Mouse (Mus musculus) intestine, embryonic 16.5 days (tissue): Measurements from ENCODE around the gene Rint1. TPM values are rescaled to one million over a fixed set of nuclear protein-coding genes. Genes with fewer than 3 reads are reported as not detected.

ENCODE experiments used
- ATAC-seq: fragments of 200-750 bp; cut with Nextera tagmentation; 2 replicates; pipeline ENCODE4 v1.8.0; 2017; ENCODE audit warnings: moderate TSS enrichment, moderate library complexity
- H3K27ac ChIP-seq: fragments of 300-500 bp; sonication (generic); 2 replicates; pipeline ENCODE4 v1.5.1; 2014; ENCODE audit warnings: mild to moderate bottlenecking, low read length
- H3K27me3 ChIP-seq: fragments of 300-500 bp; sonication (generic); replicated peaks from 2 replicates; pipeline ENCODE4 v1.6.1; 2014; ENCODE audit warnings: low read length, control low read depth, mixed read lengths; ENCODE audit not compliant: control insufficient read depth, insufficient read depth
- H3K36me3 ChIP-seq: fragments of 300-500 bp; sonication (generic); 2 replicates; pipeline ENCODE4 v1.6.1; 2014; ENCODE audit warnings: low read length, control low read depth; ENCODE audit not compliant: control insufficient read depth, insufficient read depth
- H3K4me1 ChIP-seq: fragments of 300-500 bp; sonication (generic); 2 replicates; pipeline ENCODE4 v1.6.1; 2014; ENCODE audit warnings: low read length, control low read depth, mixed read lengths; ENCODE audit not compliant: control insufficient read depth, insufficient read depth
- H3K4me2 ChIP-seq: fragments of 300-500 bp; sonication (generic); 2 replicates; pipeline ENCODE4 v1.6.1; 2014; ENCODE audit warnings: low read depth, low read length, control low read depth
- H3K4me3 ChIP-seq: fragments of 300-500 bp; sonication (generic); 2 replicates; pipeline ENCODE4 v1.5.1; 2014; ENCODE audit warnings: mild to moderate bottlenecking, low read length
- H3K9ac ChIP-seq: fragments of 300-500 bp; sonication (generic); 2 replicates; pipeline ENCODE4 v1.6.1; 2014; ENCODE audit warnings: low read depth, low read length
- H3K9me3 ChIP-seq: fragments of 300-500 bp; sonication (generic); 2 replicates; pipeline ENCODE4 v1.6.1; 2016; ENCODE audit warnings: low read length, control low read depth; ENCODE audit not compliant: control insufficient read depth
- WGBS: fragments of 180-500 bp; shearing (Covaris S2); extraction: QIAGEN DNeasy Blood & Tissue Kit; methylation state at CpG from one replicate; pipeline ENCODE4 v1.1.7; 2014; 5-methylcytosine and 5-hydroxymethylcytosine counted together
- polyA plus RNA-seq: library from polyadenylated mRNA; unstranded; fragments of >200 nt; fragmentation: Nextera tagmentation; extraction: Ambion mirVana; gene quantifications from 2 replicates; pipeline ENCODE4 v1.2.1, GENCODE M21; 2015

Gene Rint1
- polyA plus RNA-seq, 1 experiment from 2014 or later = 30.5 TPM

DNA sequence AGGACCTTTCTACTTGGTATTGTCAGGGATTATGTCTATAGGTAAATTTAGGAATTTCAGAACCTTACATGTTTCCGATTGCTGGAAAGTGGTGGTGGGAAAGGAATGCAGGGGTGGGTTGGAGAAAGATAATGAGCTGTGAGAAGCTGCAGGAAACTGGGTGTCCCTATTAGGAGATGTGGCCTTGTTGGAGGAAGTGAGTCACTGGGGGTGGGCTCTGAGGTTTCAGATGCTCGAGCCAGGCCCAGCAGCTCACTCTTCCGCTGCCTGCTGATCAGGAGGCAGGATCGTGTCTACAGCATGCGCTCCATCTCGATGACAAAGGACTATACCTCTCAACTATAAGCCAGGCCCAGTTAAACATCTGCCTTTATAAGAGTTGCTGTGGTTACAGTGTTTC, 13.3 kb upstream of the Rint1 start:
- WGBS = 82% methylated on average over 6 of the region's 6 CpGs
- Histone ChIP-seq H3K27ac (no peak overlapping the region), H3K27me3 (no peaks in the 10 kb centered on the region), H3K36me3 (no peaks in the 10 kb centered on the region), H3K4me1 (no peaks in the 10 kb centered on the region), H3K9me3 (no peaks in the 10 kb centered on the region), H3K4me2 (no peak overlapping the region), H3K9ac (no peak overlapping the region), H3K4me3 (no peak overlapping the region)
- ATAC-seq = no peak

- no peak overlapping the region for H3K27ac ChIP-seq
- no peak overlapping the region for H3K4me3 ChIP-seq
- H3K36me3 ChIP-seq = no peaks in the 10 kb centered on the region
- ATAC-seq = no peak
- peaks cover 12% of the 10 kb centered on the region for H3K4me1 ChIP-seq
- H3K9me3 ChIP-seq = no peaks in the 10 kb centered on the region
- no peaks in the 10 kb centered on the region for H3K27me3 ChIP-seq
- 88% methylated on average over 4 of the region's 4 CpGs for WGBS
- H3K9ac ChIP-seq = no peak overlapping the region
- H3K4me2 ChIP-seq = no peak overlapping the region
Observed at GRCm38 (mm10) chr5:23780516-23780915, 7.0 kb upstream of the Rint1 start.

- Histone ChIP-seq H3K27ac (no peak overlapping the region), H3K4me3 (no peak overlapping the region), H3K4me2 (no peak overlapping the region), H3K27me3 (no peaks in the 10 kb centered on the region), H3K4me1 (peaks cover 12% of the 10 kb centered on the region), H3K36me3 (no peaks in the 10 kb centered on the region), H3K9ac (no peak overlapping the region; the same call in 1 of the 2 replicates), H3K9me3 (no peaks in the 10 kb centered on the region)
- ATAC-seq = no peak
- 63% methylated on average over 4 of the region's 4 CpGs for WGBS
Observed at GRCm38 (mm10) chr5:23781172-23781571, 6.3 kb upstream of the Rint1 start.

DNA sequence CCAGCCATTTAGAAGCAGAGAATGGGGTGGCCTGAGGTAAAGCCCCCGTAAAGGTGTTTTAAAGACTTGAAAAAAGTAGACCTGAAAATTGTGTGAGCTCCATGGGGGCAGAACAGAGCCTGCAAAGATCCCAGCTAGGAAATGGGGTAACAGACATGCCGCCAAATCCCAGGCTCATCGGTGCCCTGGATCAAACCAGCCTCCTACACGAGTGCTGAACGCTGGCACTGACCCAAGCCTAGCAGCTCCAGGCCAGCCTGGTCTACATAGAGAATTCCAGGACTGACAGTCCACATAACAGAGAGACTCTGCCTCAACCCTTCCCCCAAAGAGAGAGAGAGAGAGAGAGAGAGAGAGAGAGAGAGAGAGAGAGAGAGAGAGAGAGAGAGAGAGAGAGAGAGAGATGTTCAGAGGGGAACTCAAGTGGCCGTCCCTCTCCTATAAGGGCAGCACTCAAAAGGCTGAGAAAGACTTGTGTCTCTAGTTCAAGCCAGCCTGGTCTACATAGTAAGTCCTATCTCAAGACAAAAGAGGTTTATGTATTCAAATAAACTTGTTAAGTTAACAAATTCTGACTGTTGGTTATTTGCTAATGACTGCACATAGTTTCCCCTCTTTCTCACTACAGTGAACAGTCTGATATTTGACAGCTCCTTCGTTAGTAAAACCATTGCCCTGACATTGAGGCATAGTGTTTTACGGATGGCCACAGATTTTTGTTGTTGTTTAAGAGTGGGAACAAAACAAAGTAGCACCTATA, 5.3 kb upstream of the Rint1 start:
- no peaks in the 10 kb centered on the region for H3K9me3 ChIP-seq
- peak overlapping the region; percentile 89 for H3K4me3 ChIP-seq
- no peaks in the 10 kb centered on the region for H3K27me3 ChIP-seq
- H3K36me3 ChIP-seq = no peaks in the 10 kb centered on the region
- no peak for ATAC-seq
- peak overlapping the region; percentile 75 for H3K4me2 ChIP-seq
- peak overlapping the region; percentile 75 for H3K9ac ChIP-seq
- 46% methylated on average over 8 of the region's 8 CpGs for WGBS
- H3K27ac ChIP-seq = no peak overlapping the region
- peaks cover 12% of the 10 kb centered on the region for H3K4me1 ChIP-seq

- Histone ChIP-seq H3K9me3 (no peaks in the 10 kb centered on the region), H3K4me1 (peaks cover 13% of the 10 kb centered on the region), H3K4me3 (peak within 1 kb of the TSS; percentile 89), H3K27ac (peak within 1 kb of the TSS; percentile 63), H3K9ac (peak within 1 kb of the TSS; percentile 75), H3K27me3 (no peaks in the 10 kb centered on the region), H3K36me3 (no peaks in the 10 kb centered on the region), H3K4me2 (peak within 1 kb of the TSS; percentile 75)
- under 1% methylated on average over 84 of the region's 86 CpGs for WGBS
- peak; percentile 89 for ATAC-seq
Observed at GRCm38 (mm10) chr5:23782931-23783877, 4.3 kb upstream of the Rint1 start, which contains the start of gene Pus7. Pus7 (minus strand) TSS chr5:23783711.

DNA sequence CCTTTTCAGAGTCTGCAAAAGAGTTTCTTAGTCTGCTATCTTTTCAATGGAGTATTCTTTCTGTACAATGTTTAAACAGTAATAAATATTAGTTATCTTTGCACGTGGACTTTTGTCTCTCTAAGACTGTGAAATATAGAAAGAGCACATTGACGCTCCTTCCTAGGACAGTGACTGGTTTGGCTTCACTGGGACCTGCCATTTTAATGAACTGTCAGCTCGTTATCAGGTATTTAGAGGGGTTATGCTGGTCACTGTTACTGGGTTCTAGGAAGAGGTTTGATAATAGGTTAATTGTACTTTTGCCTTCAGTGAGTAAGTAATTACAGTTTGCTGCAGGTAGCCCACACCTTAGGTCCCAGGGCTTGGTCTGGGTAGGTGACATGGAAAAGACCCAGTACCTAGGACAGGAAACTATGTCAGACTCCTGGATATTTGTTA, 899 bp downstream of the Rint1 start:
- Histone ChIP-seq H3K4me3 (peak overlapping the region; percentile 99), H3K4me2 (peak overlapping the region; percentile 87), H3K4me1 (peaks cover 7% of the 10 kb centered on the region; the same call in 1 of the 2 replicates), H3K27ac (no peak overlapping the region; the same call in none of the 2 replicates), H3K27me3 (no peaks in the 10 kb centered on the region), H3K9me3 (no peaks in the 10 kb centered on the region), H3K36me3 (0 out of 2 replicates have a peak, but pooled peaks cover 2% of the 10 kb centered on the region), H3K9ac (peak overlapping the region; percentile 98)
- 40% methylated on average over 3 of the region's 3 CpGs for WGBS
- ATAC-seq = no peak

DNA sequence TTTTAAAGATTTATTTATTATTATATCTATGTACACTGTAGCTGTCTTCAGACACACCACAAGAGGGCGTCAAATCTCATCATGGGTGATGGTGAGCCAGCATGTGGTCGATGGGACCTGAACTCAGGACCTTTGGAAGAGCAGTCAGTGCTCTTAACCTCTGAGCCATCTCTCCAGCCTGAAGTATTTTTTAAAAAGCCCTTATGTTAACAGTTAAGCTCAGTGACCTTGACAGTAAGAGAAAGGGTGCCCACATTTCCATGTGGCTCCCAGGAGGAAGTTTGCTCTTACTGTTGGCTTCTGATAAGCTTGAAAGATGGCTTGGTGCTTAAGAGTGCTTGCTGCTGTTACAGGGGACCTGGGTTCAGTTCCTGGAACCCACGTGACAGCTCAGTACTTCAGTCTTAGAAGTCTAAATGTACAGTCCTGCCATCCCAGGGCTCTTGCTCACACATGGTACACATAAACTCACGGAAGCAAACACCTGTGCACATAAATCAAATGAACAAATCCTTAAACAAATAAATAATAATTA, 1.6 kb downstream of the Rint1 start:
- Histone ChIP-seq H3K27me3 (no peaks in the 10 kb centered on the region), H3K36me3 (0 out of 2 replicates have a peak, but pooled peaks cover 2% of the 10 kb centered on the region), H3K4me2 (peak overlapping the region; percentile 87; the same call in 1 of the 2 replicates), H3K4me1 (peaks cover 7% of the 10 kb centered on the region; the same call in 1 of the 2 replicates), H3K9me3 (no peaks in the 10 kb centered on the region), H3K4me3 (no peak overlapping the region), H3K27ac (no peak overlapping the region), H3K9ac (no peak overlapping the region)
- 79% methylated on average over 4 of the region's 4 CpGs for WGBS
- no peak for ATAC-seq

DNA sequence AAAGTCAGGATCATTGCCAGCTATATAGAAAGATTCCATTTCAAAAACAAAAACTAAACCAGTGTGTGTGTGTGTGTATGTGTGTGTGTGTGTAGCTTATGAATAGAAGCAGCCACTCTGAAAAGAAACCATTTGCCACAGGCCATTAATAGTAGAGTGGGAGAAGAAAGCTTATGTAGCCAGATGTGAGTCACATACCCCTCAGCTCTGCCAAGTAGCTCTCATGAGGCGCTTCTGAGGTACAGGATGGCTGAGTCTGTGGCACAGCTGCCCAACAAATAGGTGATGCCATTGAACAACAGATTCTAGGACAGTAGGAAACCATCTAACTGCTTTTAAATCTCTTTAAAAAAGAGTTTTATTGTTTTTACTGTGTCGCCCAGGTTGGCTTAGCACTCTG, 5.2 kb downstream of the Rint1 start:
- no peak overlapping the region for H3K9ac ChIP-seq

GRCm38 (mm10) chr5:23814841-23815240, 27.3 kb downstream of the Rint1 start:
- Histone ChIP-seq H3K9me3 (no peaks in the 10 kb centered on the region), H3K36me3 (peaks cover 46% of the 10 kb centered on the region), H3K4me3 (no peak overlapping the region), H3K4me2 (no peak overlapping the region), H3K4me1 (no peaks in the 10 kb centered on the region), H3K27ac (no peak overlapping the region), H3K27me3 (no peaks in the 10 kb centered on the region), H3K9ac (no peak overlapping the region)
- WGBS = 93% methylated on average over 5 of the region's 5 CpGs
- ATAC-seq = no peak

More for the DNA sequence above, 5.2 kb downstream of the Rint1 start:
- Histone ChIP-seq H3K4me1 (peaks cover 7% of the 10 kb centered on the region; the same call in 1 of the 2 replicates), H3K4me3 (no peak overlapping the region), H3K9me3 (no peaks in the 10 kb centered on the region), H3K27ac (no peak overlapping the region), H3K27me3 (no peaks in the 10 kb centered on the region), H3K4me2 (no peak overlapping the region), H3K36me3 (0 out of 2 replicates have a peak, but pooled peaks cover 2% of the 10 kb centered on the region)
- ATAC-seq = no peak
- WGBS = 92% methylated on average over 2 of the region's 2 CpGs
